Mouse (Mus musculus) spleen, postnatal 4 days (tissue): ENCODE data around the gene Timm13.

Experiments used
- DNase-seq, 2 experiments: peaks; one replicate each; pipeline ENCODE4 v3.0.0; 2022; ENCODE audit warnings: low spot score in 2 of 2

Timm13 gene

DNA sequence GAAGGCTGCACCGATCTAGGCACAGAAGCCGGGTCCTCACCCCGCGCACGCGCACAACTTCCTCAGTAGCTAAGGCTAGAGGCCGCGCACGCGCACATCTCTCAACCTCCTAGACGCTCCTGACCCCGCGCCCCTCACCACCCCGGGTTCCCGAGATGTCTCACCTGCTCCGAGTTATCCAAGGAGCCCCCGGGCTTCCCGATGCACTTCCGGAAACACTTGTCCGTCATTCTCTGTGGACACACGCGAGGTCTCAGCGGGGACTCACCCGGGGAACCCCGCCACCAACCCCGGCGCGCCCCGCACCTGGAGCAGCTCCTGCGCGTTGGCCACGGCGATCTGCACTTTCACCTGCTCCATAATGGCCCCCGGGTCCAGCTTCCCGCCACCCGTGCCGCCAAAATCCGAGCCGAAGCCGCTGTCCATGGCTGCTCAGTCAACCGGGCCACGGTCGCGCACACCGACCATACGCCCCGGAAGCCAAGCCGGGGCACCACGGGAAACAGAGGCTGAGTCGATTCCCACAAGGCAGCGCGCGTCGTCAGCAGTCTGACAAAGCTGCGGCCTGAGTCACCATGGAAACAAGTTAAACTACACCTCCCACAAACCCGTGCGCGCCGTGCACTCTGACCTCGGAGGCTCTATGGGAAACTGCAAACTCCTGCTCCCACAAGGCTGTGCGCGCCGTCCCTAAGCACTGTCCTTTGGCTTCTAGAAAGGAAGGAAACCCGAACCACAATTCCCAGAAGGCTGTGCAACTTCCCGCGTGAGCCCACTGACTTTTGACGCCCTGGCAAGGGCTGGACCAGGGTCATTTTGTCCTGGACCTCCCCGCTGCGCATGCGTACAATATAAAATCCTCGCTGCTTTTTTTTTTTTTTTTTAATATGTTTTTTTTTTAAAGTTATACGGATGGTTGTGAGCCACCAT is at the start of gene Timm13:
Gene Timm13 (minus strand): TSS at position 652 of the 930 bp plus-strand sequence.
- DNase-seq, result peak; percentile 95 to 96

DNA sequence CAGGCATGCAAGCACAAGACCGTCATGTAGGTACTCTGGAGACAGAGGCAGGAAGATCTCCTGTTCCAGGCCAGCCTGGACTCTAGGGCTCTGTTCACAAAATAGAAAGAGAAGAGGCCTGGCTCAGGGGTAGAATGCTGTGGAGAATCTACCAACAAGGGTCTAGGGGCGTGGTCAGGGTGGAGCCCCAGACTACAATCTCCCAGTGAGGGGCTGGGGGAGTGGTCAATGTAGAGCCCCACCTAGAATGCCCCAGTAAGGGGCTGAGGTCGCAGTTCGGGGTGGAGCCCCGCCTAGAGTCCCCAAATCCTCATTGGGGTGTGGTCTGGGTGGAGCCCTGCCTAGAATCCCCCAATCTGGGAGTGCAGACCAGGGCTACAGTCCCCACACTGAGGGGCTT is 49.5 kb upstream of the Timm13 start:
- DNase-seq, result no peak

GRCm38 (mm10) chr10:80949081-80949480 is 48.3 kb upstream of the Timm13 start:
- DNase-seq, result no peak

DNA sequence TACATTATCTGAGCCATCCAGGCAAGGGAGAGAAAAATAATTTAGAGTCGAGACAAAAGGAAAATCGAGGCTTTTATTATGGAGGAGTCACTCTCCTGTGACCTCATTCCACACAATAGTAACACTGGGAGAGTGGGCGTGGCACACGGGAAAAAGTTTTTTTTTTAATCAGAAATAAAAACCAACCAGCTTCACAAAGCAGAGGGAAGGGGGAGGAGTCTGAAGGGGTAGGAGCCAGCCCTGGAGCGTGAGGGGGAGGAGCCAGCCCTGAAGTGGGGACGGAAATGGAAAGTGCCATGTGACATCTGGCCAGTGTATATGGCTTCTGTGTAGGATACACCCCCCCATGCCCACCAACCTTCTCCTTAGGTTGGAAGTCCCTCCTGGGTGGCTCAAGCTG is 47.8 kb upstream of the Timm13 start:
- no peak for DNase-seq

DNA sequence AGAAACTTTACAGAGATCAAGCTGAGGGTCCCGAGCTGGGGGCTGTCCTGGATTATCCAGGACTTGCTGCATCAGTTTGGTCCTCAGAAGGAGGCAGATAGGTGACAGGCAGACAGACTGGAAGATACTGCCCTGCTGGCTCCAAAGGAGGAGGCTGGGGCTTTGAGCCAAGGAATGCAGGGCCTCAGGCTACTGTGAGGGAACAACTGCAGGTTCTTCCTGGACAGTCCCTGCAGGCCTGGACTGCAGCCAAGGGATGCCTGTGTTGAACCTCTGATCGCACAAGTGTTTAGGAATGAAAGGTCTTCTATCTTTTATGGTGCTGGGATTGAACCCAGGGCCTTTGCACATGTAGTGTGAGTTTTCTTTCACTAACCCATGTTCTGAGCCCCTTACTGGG is 47.0 kb upstream of the Timm13 start:
- DNase-seq, result no peak

DNA sequence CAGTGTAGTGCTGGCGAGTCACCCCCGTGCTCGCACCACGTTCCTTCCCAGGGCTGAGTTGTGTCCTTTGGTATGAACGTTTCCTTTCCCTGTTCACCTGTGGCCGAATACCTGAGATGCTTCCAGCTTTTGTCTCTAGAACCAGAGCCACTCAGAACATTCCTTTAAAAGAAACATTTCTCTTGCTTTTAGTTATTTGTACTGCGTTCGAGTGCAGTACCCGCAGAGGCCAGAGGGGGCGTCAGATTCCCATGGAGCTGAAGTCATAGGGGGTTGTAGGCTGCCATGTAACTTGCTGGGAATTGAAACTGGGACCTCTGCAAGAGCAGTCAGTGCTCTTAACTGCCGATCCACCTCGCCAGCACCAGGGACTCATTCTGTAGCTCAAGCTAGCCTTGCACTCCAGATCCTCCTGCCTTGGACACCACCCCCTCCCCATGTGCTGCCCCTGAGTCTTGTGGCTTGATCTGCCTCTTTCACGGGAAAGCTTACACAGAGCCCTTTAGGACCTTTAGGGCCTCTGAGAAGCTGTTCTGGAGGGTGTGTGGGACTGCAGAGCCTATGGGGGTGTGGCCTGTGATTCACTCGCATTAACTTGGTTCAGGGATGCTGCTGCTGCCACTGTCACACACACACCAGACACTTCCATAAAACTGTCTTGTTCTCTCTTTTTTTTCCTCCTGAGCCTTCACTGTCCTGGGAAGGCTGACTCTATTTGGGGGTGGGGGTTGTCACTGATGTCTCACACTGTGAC is 46.1 kb upstream of the Timm13 start:
- no peak for DNase-seq

DNA sequence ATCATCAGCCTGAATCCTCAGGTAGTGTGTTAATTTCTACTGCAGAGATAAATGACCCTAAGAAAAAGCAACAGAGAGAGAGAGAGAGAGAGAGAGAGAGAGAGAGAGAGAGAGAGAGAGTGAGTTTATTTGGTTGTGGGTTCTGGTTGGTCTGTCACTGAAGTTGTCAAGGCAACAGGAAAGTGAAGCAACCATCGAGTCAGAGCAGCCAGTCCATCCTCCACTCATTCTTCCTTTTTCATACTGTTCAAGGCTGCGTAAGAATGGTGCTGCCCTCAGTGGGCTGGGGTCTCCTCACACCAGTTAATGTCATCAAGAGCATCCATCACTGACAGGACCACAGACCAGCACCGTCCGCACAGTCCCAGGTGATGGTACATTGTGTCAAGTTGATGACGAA is 43.5 kb upstream of the Timm13 start:
- DNase-seq, result no peak

- no peak for DNase-seq
These were observed 42.9 kb upstream of the Timm13 start for GRCm38 (mm10) chr10:80943701-80944100.

DNA sequence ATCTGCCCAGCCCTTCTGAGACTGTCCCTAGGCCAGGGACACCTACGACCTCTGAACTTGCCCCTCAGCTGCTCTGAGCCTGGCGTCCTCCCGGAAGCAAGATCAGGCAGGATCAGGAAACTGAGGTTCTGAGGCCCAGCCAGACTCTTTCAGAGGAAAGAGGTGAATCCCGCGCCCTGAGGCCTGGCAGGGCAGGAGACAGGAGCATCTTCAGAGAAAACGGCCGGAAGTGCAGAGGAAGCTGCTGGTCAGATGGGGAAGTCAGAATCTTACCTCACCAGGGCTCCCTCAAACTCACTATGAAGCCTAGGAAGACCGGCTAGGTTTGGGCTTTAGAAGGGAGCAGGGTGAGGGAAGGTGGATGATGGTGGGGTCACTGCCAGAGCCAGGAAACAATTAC is 42.1 kb upstream of the Timm13 start:
- no peak for DNase-seq

DNA sequence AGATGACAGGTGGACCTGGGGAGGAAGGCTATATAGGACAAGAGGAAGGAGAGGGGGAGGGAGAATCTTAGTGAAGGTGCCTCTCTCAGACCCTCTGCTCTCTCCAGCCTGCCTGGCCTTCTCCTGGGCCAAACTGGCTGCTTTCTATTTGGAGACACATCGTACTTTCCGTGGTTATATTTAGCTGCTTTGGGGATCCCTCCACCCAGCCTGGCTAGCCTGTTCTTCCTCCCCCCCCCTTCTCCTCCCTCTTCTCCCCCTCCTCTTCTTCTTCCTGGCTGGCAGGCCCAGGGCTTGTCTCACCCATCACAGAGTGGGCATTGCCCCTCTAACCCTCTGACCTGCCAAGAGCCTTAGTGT is 40.2 kb upstream of the Timm13 start:
- DNase-seq, result no peak

GRCm38 (mm10) chr10:80940320-80940987 is 39.7 kb upstream of the Timm13 start:
- DNase-seq, result no peak

DNA sequence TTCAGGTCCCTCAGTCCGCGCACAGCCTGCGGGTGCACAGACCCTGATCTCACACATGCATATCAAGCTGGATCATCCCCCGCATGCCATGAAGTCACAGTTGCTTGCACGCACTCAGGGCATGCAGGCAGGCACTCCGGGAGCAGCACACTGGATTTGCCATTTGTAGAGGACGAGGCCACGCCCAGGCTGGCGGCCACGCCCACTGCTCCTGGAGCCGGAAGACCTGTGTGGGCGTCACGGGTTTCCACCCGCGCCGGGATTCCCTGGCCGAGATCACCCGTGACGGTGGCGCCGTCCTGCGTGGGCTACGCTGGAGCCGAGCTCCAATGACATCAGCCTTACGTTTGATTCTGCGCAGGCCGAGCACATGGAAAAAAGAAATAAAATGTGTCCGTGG is 38.9 kb upstream of the Timm13 start:
- peak; percentile 70 to 85 for DNase-seq

- no peak for DNase-seq
These were observed 38.2 kb upstream of the Timm13 start for GRCm38 (mm10) chr10:80938831-80939550.

DNA sequence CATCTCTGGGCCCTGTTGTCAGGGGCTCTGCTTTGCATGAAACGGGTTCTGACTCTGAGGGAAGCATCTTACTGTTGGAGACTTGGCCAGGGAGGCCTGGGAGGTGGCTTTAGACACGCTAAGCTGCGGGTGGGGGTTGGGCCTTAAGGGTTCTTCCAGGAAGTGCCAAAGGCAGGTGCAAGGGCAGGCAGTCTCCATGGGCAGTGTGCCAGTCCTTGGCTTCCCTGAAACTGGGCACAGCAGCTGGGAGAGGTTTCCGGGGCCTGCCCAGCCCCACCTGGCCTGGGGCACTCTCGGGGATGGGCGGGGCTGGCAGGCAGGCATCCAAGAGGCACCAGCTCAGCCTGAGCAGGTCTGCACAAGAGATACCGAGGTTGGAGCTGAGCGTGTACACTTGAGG is 36.9 kb upstream of the Timm13 start:
- peak in 1 of 2 experiments; percentile 32 for DNase-seq

- DNase-seq, result no peak
These were observed 36.0 kb upstream of the Timm13 start for GRCm38 (mm10) chr10:80936810-80937164.

DNA sequence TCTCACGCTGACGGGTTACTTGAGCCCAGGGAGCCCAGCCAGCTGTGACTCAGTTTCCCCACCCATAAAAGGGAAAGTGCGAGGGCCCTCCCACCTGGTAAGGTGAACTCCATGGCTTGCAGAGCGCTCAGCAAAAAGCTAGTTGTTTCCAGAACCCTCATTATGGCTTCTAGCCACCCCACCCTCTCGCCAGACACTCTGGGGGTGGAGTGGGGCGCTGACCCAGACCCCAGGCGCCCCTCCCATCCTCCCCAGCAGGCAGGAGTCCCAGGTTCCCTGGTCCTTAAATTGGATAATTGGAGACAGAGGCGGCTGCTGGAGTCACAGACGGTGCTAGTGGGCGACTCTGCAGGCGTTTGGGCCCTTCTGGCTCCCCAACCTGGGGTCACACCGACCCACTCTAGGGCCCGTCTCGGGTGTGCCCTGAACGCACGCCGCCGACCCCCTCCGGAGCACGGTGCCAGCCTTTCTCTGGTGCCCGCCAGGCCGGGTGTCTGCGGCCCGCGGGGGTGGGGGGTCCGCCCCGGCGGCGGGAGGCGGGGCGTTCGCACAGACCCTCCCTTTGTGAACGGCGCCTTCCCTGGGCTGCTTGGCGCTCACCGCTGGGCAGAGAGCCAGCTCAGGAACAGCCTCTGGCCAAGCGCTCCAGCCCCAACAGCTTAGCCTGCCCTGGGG is 35.5 kb upstream of the Timm13 start:
- no peak for DNase-seq

GRCm38 (mm10) chr10:80935698-80936097 is 34.9 kb upstream of the Timm13 start:
- DNase-seq, result no peak

DNA sequence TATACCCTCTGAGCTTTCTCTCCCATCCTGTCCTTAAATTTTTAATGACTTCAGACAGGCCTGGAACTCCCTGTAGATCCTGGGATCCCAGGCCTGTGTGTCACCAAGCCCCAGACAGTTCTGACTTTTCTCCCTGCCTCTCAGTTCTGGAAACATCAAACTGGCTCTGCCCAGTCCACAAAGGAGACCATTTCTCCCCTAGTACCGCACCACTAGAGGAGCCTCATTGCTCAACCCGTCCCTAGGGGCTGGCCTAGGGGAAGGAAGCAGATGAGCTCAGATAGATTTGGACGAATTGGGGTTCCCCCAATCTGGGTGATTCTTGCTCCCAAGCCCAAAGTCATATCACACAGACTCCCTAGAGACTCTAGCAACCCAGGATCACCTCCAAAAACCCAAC is 34.5 kb upstream of the Timm13 start:
- no peak for DNase-seq

DNA sequence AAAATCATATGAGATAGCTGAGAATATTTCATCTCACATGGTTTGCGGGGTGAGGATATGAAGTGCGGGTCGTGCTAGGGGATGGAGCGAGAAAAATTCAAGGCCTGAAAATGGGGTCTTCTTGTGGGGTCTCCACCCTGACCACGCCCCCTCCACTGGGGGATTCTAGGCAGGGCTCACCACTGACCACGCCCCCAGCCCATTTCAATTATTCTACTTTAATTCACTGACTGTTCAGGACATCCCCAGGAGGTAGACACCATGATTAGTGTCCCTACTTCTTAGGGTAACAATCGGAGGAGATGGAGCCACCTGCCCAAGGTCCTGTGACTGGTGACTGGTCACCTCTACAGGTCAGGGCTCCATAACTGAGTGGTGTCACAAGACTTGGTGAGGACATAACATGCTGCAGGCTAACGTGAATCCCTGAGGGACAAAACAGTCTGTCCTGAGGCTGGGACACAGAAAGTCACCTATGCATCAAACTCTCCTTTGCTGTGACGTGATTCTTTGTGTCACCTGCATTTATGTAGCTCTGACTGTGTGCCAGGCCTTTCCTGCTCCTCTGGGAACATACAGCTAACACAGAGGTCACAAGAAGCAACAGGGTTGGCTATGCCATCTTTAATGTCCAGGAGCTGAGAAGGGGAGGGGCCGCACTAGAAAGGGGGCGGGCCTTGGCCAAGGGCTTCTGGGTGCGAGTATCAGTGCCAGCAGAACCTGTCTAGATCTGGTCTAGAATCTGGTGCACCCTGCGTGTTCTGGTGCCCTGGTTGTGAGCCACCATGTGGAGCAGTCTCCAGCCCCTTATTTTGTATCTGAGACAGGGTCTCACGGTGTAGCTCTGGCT is 33.6 kb upstream of the Timm13 start:
- no peak for DNase-seq

DNA sequence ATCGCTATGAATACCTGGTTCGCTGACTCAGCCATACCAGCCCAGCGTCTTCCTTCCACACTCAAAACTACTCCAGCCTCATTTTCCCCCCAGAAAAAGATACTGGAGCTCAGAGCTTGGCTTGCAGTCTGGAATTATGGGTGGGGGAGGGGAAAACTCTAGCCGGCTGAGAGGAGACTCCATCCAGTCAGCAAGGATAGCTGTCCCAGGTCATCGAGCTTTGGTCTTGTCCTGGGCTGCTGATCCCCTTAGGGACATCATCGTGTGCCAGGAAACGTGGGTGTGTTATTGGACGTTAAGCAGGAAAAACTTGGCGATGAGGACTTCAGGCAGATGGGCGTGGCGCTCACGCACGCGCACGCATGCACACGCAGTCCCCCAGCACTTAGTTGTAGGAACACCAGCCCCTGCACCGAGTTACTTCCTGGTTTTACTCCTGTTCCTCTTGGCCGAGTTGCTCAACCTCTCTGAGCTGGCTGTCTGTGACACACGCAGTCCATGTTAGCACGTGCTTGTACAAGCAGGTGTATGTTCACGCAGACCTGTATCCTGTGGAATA is 32.7 kb upstream of the Timm13 start:
- DNase-seq, result peak in 1 of 2 experiments; percentile 48
